Mouse (Mus musculus) small intestine, adult 2 months (tissue): ENCODE measurements around the gene Emd. TPM values are rescaled to one million over a fixed set of nuclear protein-coding genes. Genes with fewer than 3 reads are reported as not detected.

Experiments used
- H3K27ac ChIP-seq: fragments of 200-500 bp; 2 replicates; pipeline ENCODE4 v1.5.1; 2012; ENCODE audit warnings: low read depth, low read length, control low read depth, inconsistent platforms; ENCODE audit not compliant: insufficient read depth
- H3K27me3 ChIP-seq: fragments of 200-500 bp; 2 replicates; pipeline ENCODE4 v1.6.1; 2012; ENCODE audit warnings: mild to moderate bottlenecking, moderate library complexity, low read length, inconsistent platforms; ENCODE audit not compliant: control insufficient read depth, insufficient read depth
- H3K36me3 ChIP-seq: fragments of 200-500 bp; 2 replicates; pipeline ENCODE4 v1.6.1; 2012; ENCODE audit warnings: mild to moderate bottlenecking, low read length, control low read depth, inconsistent platforms; ENCODE audit not compliant: control insufficient read depth, insufficient read depth
- H3K4me1 ChIP-seq: fragments of 200-500 bp; 2 replicates; pipeline ENCODE4 v1.6.1; 2012; ENCODE audit warnings: low read length, inconsistent platforms, mixed read lengths; ENCODE audit not compliant: control insufficient read depth, insufficient read depth, insufficient read length
- H3K4me3 ChIP-seq: fragments of 200-500 bp; 2 replicates; pipeline ENCODE4 v1.5.1; 2012; ENCODE audit warnings: low read depth, mild to moderate bottlenecking, control low read depth, inconsistent platforms, low read length, moderate library complexity
- CTCF ChIP-seq: fragments of 200-500 bp; IDR thresholded peaks from 2 replicates; pipeline ENCODE4 v1.5.1; 2012; ENCODE audit warnings: low read depth, mild to moderate bottlenecking, control low read depth, inconsistent platforms, low read length, moderate library complexity, mixed read lengths; ENCODE audit not compliant: insufficient replicate concordance, insufficient read length; ENCODE audit errors: extremely low read depth
- POLR2A ChIP-seq: fragments of 200-500 bp; IDR thresholded peaks from 2 replicates; pipeline ENCODE4 v1.6.1; 2012; ENCODE audit warnings: low read depth, mild to moderate bottlenecking, control low read depth, inconsistent platforms, low read length, moderate library complexity
- WGBS: fragments of 180-500 bp; shearing (Covaris S2); methylation state at CpG from one replicate; pipeline ENCODE4 v1.1.7; 2018; 5-methylcytosine and 5-hydroxymethylcytosine counted together
- polyA plus RNA-seq: library from polyadenylated mRNA; depleted of rRNA; stranded (reverse); fragments of >200 nt; gene quantifications from 2 replicates; pipeline ENCODE4 v1.2.3, GENCODE M21; 2012

Gene Emd
- polyA plus RNA-seq, 1 experiment: 37.3 TPM

DNA sequence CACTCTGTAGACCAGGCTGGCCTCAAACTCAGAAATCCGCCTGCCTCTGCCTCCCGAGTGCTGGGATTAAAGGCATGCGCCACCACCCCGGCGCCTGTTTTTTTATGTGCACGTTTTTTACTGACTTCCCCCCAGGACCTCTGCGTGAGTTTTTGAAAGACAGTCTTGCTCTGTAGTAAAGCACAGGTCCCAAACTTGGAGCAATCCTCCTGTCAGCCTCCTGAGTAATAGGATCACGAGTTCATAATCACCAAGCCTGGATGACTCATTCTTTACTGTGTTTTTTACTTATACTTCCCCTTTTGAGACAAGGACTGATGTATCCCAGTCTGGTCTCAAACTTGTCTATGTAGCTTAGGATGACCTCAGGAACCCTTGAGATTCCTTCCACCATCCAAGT lies 23.4 kb downstream of the Emd start:
- TF ChIP-seq POLR2A (no peak), CTCF (no peak)
- H3K27ac ChIP-seq: no peak overlapping the region
- H3K27me3 ChIP-seq: no peaks in the 10 kb centered on the region
- 62% methylated on average over 8 of the region's 8 CpGs for WGBS
- no peaks in the 10 kb centered on the region; the same call in 1 of the 2 replicates for H3K36me3 ChIP-seq
- H3K4me1 ChIP-seq: peaks cover 4% of the 10 kb centered on the region; the same call in 1 of the 2 replicates
- no peak overlapping the region for H3K4me3 ChIP-seq

DNA sequence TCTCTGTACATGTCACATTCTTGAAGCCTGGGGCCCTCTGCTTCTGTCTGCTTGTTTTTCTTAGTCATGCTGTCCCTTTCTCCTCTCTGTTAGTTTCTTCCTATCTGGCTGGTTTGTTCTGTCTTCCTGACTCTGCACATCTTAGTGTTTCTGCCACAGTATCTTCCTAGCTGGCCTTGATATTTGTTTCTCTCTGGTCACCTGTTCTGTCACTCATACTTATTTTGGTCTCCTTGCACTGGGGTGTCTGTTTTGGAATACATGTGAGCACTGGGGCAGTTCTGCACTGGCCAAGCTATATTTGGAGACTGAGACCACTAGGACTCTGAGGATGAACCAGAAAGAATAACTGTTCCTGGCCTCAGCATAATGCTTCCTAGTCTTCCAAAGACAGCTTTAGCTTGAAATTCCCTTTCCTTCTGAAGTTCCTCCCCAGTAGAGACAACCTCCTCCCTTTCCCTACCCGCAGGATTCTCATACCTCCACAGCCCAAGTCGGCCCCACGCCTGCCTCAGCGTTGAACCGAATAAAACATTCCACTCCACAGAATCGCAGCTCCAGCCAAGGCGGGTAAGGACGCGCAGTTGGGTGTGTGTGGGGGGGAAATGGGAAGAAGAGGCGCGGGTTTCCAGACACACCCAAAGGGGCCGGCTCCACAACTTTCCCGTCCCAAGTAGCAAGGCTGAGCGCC lies 26.7 kb downstream of the Emd start:
- peaks cover 10% of the 10 kb centered on the region; the same call in 1 of the 2 replicates for H3K4me1 ChIP-seq
- peaks cover 2% of the 10 kb centered on the region; the same call in 1 of the 2 replicates for H3K36me3 ChIP-seq
- WGBS: 7% methylated on average over 14 of the region's 14 CpGs
- TF ChIP-seq CTCF (no peak), POLR2A (no peak)
- H3K27ac ChIP-seq: peak overlapping the region; percentile 80
- no peaks in the 10 kb centered on the region for H3K27me3 ChIP-seq
- peak overlapping the region; percentile 72 for H3K4me3 ChIP-seq

DNA sequence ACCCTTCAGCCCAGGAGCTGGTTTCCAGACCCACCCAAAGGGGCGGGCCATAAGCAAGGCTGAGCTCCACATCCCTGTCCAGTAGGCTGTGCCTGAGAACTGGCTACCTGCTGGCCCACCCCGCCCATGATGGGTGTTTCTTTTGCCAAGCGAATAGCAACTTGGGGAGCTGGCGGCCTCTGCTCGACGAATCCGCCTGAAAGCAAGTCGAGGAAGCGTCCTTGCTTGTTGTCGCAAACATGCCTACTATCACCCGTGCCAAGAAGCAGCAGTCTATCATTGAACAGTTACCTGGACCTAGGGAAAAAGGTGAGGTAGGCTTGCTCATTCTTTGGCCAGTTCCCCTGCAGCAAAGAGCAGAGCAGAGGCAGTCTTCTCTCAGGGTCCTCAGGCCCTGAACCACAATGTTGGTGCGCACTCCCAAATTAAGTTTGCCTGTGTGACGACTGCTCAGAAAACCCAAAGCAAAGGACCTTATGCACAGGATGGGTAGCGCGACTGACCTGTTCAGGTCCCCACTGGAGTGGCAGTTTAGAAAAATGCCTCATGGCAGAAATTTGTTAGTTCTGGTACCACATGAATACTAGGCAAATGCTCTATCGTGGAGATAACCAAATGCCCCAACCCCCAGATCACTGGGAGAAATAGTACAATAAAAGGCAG lies 27.4 kb downstream of the Emd start, which contains the start of the genes Taz and Dnase1l1:
Gene Taz, plus strand, starts transcription at position 181 of the 663 bp plus-strand sequence.
Gene Dnase1l1, minus strand, starts transcription at position 606 of the 663 bp plus-strand sequence.
- WGBS: 8% methylated on average over 16 of the region's 16 CpGs
- Histone ChIP-seq H3K4me3 (peak within 1 kb of the TSS; percentile 72), H3K27ac (peak within 1 kb of the TSS; percentile 93), H3K4me1 (peaks cover 9% of the 10 kb centered on the region; the same call in 1 of the 2 replicates), H3K36me3 (peaks cover 2% of the 10 kb centered on the region; the same call in 1 of the 2 replicates), H3K27me3 (no peaks in the 10 kb centered on the region)
- no peak for TF ChIP-seq CTCF
- TF ChIP-seq POLR2A: peak; percentile 41; the same call in 1 of the 2 replicates

DNA sequence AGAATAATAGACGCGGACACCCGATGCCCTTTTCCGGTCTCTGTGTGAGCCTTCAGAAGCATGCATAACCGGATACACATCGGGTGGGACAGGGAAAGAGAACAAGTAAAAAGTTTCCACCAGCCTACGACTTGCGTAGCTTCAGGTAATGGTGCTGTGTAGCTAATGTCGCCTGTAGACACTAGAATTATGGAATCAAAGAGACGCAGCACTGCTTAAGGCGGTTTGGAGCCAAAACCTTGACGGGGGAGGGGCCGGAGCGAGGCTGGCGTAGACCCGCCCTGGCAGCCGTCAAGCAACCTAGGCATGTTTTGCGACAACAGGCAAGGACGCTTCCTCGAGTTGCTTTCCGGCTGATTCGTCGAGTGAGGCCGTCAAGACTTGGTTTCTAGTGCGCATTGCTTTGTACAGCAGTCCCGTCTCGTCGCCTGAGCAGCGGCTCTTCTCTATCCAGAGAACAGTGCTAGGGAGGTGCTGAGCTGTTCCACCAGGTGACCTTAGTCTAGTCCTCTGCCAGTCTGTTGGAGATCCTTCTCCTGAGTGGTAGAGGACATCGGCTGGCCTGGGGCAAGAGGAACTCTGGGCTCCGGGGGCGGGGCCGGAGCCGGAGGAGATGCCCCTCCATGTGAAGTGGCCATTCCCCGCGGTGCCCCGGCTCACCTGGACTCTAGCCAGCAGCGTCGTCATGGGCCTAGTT lies 28.1 kb downstream of the Emd start:
- TF ChIP-seq CTCF (no peak), POLR2A (peak; percentile 46; the same call in 1 of the 2 replicates)
- 15% methylated on average over 39 of the region's 39 CpGs for WGBS
- Histone ChIP-seq H3K27ac (peak overlapping the region; percentile 93), H3K36me3 (peaks cover 2% of the 10 kb centered on the region; the same call in 1 of the 2 replicates), H3K27me3 (no peaks in the 10 kb centered on the region), H3K4me1 (peaks cover 7% of the 10 kb centered on the region; the same call in 1 of the 2 replicates), H3K4me3 (peak overlapping the region; percentile 72)

DNA sequence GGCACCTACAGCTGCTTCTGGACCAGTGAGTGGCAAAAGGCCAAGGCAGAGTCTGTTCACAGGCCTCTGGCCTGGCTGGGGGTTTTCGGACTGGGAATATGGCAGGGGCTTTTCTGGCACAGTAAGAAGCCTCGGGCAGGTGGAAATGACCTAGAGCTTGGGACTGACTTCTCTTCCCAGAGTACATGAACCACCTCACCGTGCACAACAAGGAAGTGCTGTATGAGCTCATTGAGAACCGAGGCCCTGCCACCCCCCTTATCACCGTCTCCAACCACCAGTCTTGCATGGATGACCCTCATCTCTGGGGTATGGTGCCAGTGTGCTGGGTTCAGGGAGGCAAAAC lies 28.6 kb downstream of the Emd start:
- Histone ChIP-seq H3K4me3 (peak overlapping the region; percentile 72), H3K4me1 (peaks cover 7% of the 10 kb centered on the region; the same call in 1 of the 2 replicates), H3K27me3 (no peaks in the 10 kb centered on the region), H3K36me3 (peaks cover 2% of the 10 kb centered on the region), H3K27ac (peak overlapping the region; percentile 92)
- TF ChIP-seq POLR2A: no peak
- no peak for TF ChIP-seq CTCF
- WGBS: 16% methylated on average over 5 of the region's 5 CpGs

DNA sequence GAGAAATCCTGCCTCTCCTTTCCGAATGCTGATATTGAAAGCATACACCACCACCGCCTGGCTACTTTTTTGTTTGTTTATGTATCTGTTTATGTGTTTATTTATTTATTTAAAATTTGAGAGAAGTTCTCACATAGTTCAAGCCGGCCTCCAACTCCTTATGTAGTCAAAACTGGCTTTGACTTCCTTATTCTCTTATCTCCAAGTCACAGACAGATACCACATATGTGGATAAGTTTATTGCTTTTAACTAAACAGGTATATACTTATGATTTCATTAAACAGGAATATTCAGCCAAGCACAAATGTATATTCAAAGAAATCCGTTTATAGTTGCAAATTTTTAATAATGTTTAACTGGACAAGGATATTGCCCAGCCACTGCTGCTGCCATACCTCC lies 38.9 kb downstream of the Emd start:
- no peaks in the 10 kb centered on the region for H3K27me3 ChIP-seq
- H3K4me1 ChIP-seq: no peaks in the 10 kb centered on the region; the same call in 1 of the 2 replicates
- TF ChIP-seq CTCF (no peak), POLR2A (no peak)
- H3K36me3 ChIP-seq: peaks cover 11% of the 10 kb centered on the region; the same call in 1 of the 2 replicates
- WGBS: 54% methylated on average over 4 of the region's 4 CpGs
- no peak overlapping the region for H3K27ac ChIP-seq
- H3K4me3 ChIP-seq: no peak overlapping the region
